Mouse (Mus musculus) A20 (cell line): ENCODE measurements at regions not wholly inside any gene's neighbourhood (a gene's known extent, or its start where the extent isn't known, plus 50 kb on each side); places are given as distances from the start of the nearest gene placed in this dataset.

ENCODE experiments used
- DNase-seq: peaks from one replicate; pipeline ENCODE4 v3.0.0-alpha.2; 2011; ENCODE audit warnings: low read depth, low spot score

DNA sequence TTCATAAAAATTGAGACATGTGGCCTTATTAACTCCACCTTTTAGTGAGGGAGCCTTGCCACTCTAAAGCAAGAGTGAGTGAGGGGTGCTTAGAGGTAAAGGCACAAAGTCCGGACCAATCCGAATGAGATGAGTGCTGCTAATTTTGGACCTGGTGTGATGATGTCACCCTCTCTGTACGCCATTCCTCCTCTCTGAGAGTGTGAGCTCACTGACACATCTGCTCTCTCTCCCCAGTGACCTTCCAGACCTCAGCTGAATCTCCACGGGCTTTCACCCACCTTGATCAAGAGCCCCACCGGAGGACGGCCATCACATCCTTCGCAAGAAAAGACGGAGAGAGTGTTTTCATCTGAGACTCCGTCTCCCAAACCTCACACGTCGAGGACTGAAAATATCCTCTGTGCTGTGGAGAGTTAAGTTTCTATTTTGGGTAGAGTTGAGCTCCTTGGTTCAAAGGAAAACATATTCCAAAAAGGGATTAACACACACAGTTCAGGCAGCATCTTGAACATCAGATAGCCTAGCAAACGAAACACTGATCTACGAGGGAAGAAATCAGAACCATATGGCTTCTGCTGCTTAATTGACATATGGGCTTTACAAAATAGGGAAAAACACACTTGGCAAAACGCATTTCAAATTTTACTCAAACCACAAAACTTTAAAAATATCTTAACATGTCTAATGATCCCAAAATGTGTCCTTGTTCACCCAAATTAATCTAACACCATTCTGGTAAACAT, 96.2 kb upstream of the 3110018I06Rik start:
- DNase-seq: no peak

GRCm38 (mm10) chr12:107394467-107394866, 94.0 kb upstream of the 3110018I06Rik start:
- DNase-seq: no peak

GRCm38 (mm10) chr12:107404821-107405220, 83.6 kb upstream of the 3110018I06Rik start:
- DNase-seq: no peak

- DNase-seq: no peak
Observed at GRCm38 (mm10) chr12:107423923-107424322, 64.5 kb upstream of the 3110018I06Rik start.

- DNase-seq: no peak
Observed at GRCm38 (mm10) chr12:107438506-107438905, 49.9 kb upstream of the 3110018I06Rik start.
